Mouse (Mus musculus) megakaryocyte, embryonic 14.5 days (primary cell): ENCODE measurements at regions not wholly inside any gene's neighbourhood (a gene's known extent, or its start where the extent isn't known, plus 50 kb on each side); places are given as distances from the start of the nearest gene placed in this dataset.

Experiments used
- FLI1 ChIP-seq: IDR thresholded peaks from 2 replicates; pipeline ENCODE4 v1.6.1; 2012; ENCODE audit warnings: low read length, inconsistent platforms, mixed read lengths
- GATA1 ChIP-seq: IDR thresholded peaks from 3 replicates; pipeline ENCODE4 v1.6.1; 2012; ENCODE audit warnings: mixed read lengths, low read length, inconsistent platforms, borderline replicate concordance

DNA sequence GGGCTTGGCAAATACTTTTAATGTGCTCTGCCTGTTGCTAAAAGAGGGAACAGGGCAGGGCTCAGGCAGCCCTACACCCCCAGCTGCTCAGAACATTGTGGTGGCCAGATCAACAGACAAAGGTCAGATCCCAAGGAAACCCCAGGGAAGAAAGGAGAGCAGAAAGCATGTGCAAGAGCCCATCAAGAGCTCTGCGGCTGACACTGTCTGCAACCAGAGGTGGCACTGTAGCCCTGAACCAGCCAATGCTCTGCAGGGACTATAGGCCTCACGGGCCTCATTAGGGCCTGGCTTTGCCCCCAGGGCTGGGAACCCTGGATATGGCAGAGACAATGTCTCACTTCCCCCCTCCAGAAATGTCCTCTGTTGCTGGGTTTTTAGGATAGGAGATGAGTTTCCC, 93.8 kb downstream of the 1810010D01Rik start:
- TF ChIP-seq FLI1 (no peak), GATA1 (no peak)
